Mouse (Mus musculus) CD4-positive, CD25-positive, alpha-beta regulatory T cell, adult 2 months (primary cell): ENCODE data around the gene Adad2.

ENCODE experiments used
- DNase-seq: peaks from one replicate; pipeline ENCODE4 v3.0.0-alpha.2; 2012; ENCODE audit warnings: low read depth, low spot score

Adad2 gene

GRCm38 (mm10) chr8:119616358-119616757, 3.8 kb downstream of the Adad2 start:
- DNase-seq, result no peak

GRCm38 (mm10) chr8:119616811-119617210, 4.3 kb downstream of the Adad2 start:
- no peak for DNase-seq

- DNase-seq, result no peak
These were observed 5.0 kb downstream of the Adad2 start for GRCm38 (mm10) chr8:119617586-119617985.

GRCm38 (mm10) chr8:119618887-119619286, 6.3 kb downstream of the Adad2 start:
- no peak for DNase-seq

GRCm38 (mm10) chr8:119620116-119620840, 7.7 kb downstream of the Adad2 start:
- DNase-seq, result no peak

- no peak for DNase-seq
These were observed 8.4 kb downstream of the Adad2 start for GRCm38 (mm10) chr8:119620848-119621465.

- no peak for DNase-seq
These were observed 10.0 kb downstream of the Adad2 start for GRCm38 (mm10) chr8:119622555-119622954.

- no peak for DNase-seq
These were observed 10.5 kb downstream of the Adad2 start for GRCm38 (mm10) chr8:119623061-119623460.

GRCm38 (mm10) chr8:119623744-119624143, 11.2 kb downstream of the Adad2 start:
- DNase-seq, result no peak

- no peak for DNase-seq
These were observed 12.4 kb downstream of the Adad2 start for GRCm38 (mm10) chr8:119624916-119625315.

- no peak for DNase-seq
These were observed 13.2 kb downstream of the Adad2 start for GRCm38 (mm10) chr8:119625788-119626187.

- no peak for DNase-seq
These were observed 14.7 kb downstream of the Adad2 start for GRCm38 (mm10) chr8:119627199-119627598.

- no peak for DNase-seq
These were observed 15.2 kb downstream of the Adad2 start for GRCm38 (mm10) chr8:119627613-119628359.

- DNase-seq, result no peak
These were observed 18.3 kb downstream of the Adad2 start for GRCm38 (mm10) chr8:119630841-119631240.

- DNase-seq, result no peak
These were observed 19.7 kb downstream of the Adad2 start for GRCm38 (mm10) chr8:119632246-119632645.

GRCm38 (mm10) chr8:119632909-119633308, 20.4 kb downstream of the Adad2 start:
- no peak for DNase-seq

- DNase-seq, result no peak
These were observed 22.2 kb downstream of the Adad2 start for GRCm38 (mm10) chr8:119634616-119635336.

GRCm38 (mm10) chr8:119635378-119635777, 22.8 kb downstream of the Adad2 start, which contains the start of gene Kcng4:
Gene Kcng4 (minus strand): TSS chr8:119635680.
- no peak for DNase-seq

- DNase-seq, result no peak
These were observed 23.4 kb downstream of the Adad2 start for GRCm38 (mm10) chr8:119635958-119636357.

GRCm38 (mm10) chr8:119636766-119637165, 24.2 kb downstream of the Adad2 start:
- no peak for DNase-seq

GRCm38 (mm10) chr8:119637381-119637780, 24.8 kb downstream of the Adad2 start:
- DNase-seq, result no peak

GRCm38 (mm10) chr8:119638261-119638660, 25.7 kb downstream of the Adad2 start:
- DNase-seq, result no peak
